Mouse (Mus musculus): Measurements from ENCODE around the gene Supt16.

The Supt16 gene

DNA sequence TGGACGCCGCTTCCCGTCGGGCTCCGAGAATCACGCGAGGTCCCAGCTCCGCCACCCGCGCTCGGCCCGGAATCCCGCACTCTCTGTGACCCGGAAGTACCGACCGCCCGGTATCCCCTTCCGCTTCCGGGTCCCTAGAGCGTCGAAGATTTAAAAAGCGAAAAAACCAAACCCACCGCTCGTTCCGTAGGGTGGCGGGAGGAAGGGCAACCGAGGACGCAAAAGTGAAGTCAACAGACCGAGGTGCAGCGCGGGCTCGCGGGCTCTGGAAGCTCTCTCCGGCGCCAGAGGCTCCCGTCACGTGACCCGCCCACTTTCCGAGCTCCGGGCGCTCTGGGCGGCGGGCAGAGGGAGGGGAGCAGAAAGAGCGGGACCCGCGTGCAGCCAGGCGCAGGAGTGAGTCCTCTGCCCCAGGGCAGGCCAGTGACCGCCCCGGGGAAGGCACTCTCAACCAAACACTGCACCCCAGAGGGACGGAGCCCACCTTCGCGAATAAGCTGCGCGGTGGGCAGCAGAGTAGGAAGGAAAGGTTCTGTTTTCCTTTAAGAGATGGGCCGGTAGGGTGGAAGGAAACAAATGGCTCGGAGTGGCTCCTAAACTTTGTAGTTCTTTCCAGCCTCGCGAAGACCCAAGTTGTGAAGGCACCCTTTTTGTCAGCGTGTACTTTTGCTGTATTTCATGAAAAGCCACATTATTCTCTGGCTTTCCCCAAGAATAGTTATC is at the start of gene Supt16:
Gene Supt16 (minus strand): TSS at position 261 of the 723 bp plus-strand sequence.
- peak; percentile 77 for DNase-seq (ENCODE audit: low spot score)

DNA sequence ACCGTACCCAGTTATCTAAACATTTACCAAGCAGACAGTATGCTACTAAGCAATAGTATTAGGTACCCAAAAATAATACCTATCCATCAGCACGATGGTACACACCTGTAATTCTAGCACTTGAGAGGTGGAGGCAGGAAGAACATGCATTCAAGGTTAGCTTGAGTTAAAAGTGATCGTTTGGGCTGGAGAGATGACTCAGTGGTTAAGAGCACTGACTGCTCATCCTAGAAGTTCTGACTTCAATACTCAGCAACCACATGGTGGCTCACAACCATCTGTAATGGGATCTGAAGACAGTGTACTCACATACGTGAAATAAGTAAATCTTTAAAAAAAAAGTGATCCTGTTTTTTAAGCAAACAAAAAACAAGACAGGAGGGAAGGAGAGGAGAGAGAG is 48.9 kb upstream of the Supt16 start:
- no peak for DNase-seq (ENCODE audit: low spot score)

DNA sequence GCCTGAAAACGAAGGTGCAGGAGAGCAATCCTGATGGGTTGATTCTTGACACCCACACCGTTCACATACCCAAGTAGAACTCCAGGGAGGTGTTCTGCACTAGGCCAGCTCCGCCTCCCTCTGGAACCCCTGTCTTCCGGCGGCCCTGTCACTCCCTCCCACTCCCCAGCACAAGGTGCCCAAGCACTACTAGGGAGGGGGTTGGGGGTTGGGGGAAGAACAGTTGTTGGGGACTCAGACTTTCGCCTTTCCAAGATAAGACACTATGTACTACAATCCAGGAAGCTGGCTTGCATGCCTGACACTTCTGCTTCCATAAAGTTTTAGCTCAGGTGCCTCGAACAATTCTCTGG is 47.5 kb upstream of the Supt16 start:
- DNase-seq (ENCODE audit: low spot score) = no peak

DNA sequence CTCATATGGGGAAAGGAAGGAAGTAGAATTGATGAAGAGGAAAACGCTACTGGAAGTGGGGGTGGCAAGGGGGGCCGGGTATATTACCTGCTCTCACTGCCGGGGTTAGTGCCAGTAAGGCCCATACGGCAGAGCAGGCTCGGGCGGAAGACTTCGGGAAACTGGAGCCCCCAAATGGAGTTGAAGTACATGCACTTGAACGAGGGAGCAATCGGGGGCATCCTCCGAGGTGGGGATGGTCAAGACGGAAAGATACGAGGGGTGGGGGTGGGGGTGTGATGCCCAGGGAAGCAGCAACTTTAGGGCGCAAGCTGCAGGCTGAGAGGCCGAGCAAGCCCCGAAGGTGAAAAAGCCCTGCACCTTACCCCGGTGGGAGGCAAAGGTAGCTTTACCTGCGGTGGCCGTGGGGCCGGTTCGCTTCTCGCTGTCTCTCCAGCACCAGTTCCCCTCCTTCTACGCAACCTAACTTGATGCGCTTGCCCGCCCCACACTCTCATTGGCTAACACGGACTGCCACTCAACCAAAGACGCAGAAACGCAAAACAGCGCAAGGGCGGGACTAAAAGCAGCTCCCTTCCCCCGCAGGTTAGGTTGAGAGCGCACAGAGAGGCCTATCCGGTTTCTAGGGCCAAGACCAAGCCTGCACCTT is 46.9 kb upstream of the Supt16 start:
- DNase-seq (ENCODE audit: low spot score) = peak; percentile 100

DNA sequence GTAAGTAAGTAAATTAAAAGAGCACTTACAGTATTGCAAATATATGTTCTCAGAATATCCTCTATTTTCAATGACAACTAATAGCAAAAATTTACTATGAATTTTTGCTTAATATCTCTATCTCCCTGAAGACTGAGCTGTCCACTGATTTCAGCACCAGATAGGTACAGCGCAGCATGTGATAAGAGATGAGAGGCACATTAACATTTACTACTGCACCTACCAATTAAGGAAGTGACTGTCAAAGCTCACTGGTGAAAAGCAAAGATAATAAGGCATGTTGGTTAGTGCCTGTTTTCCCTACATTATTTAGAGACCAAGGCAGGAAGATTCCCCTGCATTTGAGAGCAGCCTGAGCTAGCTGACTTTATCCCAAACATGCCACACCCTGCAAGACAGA is 39.0 kb upstream of the Supt16 start:
- no peak for DNase-seq (ENCODE audit: low spot score)

DNA sequence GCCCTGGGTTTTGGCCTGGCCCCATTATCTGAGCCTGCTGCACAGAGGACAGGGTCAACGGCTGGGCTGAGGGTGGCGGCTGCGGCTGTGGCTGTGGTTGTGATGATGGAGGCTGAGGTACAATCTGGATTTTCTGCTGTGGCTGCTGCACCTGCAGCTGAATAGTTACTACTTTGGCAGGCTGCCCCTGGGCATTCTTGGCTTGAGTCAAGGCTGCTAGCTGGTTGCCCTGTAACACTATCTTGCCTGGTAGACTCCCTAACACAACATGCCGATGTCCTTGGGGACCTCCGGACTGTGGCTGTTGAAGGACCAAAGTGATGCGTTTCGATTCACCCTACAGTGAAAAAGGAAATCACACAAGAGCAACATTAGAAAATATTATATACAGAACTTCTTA is 37.9 kb upstream of the Supt16 start:
- DNase-seq (ENCODE audit: low spot score) = no peak

DNA sequence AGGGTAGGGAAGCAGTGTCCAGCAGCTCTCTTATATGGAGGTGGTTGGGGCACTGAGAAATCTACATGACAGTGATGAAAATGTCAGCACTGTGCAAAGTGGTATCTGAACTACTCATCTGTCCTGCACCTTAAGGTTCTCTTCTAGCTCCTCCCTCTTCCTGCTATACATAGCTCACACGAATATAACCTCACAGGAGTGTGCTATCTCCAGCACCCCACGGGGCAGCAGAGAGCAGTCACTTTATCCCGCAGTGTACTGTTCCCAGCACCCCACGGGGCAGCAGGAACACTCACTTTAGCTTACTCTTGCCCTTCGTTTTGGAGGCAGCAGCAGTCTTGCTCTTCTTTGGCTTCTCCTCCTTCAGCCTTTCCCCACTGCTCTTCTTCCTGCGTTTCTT is 35.0 kb upstream of the Supt16 start:
- no peak for DNase-seq (ENCODE audit: low spot score)

DNA sequence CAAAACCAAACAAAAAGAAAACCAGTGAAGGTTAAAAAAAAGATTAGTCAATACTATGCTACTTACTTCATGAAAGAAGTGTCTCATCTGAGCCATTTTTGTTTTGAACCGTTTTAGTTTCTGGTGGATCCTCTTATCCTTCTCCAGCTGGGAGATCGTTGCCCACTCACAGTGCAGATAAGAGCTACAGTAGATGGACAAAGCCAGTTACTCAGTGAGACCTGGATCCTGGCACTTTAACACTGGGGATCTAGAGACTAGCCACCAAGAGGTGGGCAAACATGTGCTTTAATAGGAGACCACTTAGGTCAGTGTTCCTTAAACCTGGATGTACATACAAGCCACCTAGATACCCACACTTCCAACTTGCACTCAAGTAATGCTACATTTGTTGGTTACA is 28.8 kb upstream of the Supt16 start:
- DNase-seq (ENCODE audit: low spot score) = no peak

DNA sequence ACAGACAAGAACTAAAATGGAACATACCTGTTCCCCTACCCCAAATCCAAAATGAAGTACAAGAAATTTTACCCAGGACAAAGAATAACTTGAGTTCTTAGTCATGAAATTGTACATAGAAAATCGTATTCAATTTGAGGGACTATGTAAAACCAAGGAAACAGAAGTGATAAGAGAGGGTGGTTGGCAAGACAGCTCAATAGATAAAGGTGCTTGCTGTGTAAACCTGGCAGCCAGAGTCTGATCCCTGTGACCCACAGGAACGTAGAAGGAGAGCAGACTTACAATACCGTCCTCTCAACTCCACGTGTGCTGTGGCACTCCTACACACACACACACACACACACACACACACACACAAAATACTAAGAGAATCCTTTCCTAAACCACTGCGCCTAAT is 20.0 kb upstream of the Supt16 start:
- no peak for DNase-seq (ENCODE audit: low spot score)

DNA sequence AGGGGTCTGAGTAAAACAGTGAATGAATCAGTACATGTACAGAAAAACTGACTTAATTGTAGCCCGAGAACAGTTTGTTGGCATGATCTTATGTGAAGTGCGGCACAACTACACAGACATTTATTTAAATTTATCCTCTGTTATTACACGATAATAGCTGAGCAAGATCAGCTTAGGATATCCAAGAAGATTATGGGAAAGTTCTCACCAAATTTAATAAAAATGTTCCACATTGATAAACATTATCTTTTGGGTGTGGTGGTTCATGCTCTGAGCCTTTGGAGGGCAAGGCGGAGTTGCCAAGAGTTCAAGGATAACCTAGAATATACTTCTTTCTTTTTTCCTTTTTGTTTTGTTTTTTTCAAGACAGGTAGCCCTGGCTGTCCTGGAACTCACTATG is 2.2 kb upstream of the Supt16 start:
- DNase-seq (ENCODE audit: low spot score) = peak; percentile 57

DNA sequence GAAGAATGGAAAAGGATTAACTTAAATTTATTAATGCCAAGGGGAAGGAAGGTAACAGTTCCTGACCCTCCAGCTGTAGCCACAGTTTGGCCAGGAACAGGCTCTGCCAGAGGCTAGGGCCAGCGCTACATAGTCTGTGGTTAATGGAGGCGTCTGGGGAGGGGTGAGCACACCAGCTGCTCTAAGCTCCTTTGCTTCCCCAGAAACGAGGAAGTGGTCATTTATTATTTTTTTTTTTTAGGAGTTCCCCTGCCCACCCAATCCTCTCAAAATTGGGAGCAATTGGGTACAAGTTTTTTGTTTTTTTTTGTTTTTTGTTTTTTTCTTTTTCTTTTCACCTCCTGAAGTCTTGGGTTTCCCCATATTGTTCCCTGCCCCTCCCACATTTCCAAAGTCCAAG is 925 bp upstream of the Supt16 start:
- DNase-seq (ENCODE audit: low spot score) = peak; percentile 31

DNA sequence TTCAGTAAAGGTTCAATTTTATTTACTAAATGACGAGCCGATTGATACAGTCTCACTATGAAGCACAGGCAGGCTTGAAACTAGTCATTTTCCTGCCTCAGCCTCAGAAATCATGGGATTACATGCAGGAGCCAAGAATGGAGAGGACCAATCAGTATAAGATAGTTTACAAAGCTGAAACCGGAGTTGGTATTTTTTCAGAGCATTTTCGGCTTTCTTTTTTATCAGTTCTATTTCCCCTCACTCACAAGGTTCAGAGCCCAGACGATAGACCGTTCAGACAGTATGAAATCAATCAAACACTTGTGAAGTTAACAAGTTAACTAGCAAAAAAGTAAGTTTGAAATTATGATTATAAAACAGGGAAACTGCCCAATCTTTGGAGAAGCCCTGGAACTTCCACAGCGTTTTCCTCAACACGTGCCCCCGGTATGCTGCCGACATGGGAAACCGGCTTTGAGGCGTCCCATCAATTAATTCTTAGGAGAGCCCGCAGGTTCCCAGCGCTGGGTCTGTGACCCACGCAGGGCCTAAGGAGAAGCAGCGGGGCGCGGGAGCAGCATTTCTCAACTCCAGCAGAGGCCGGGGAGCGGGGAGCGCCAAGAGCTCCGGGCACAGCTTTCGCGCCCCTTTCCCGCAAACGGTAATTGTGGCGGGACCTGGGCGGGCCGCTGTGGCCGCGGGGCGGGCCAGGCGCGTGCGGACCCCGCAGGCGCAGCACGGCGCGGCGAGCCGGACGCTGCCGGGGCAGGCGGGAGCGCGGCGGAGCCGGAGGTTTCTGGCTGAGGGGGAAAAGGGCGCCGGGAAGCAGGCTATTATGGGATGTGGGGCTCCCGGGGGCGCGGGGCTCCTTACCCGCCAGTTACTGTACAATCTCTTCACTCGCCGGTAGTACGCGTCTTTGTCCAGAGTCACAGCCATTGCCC is 723 bp downstream of the Supt16 start:
- DNase-seq (ENCODE audit: low spot score) = peak; percentile 29

DNA sequence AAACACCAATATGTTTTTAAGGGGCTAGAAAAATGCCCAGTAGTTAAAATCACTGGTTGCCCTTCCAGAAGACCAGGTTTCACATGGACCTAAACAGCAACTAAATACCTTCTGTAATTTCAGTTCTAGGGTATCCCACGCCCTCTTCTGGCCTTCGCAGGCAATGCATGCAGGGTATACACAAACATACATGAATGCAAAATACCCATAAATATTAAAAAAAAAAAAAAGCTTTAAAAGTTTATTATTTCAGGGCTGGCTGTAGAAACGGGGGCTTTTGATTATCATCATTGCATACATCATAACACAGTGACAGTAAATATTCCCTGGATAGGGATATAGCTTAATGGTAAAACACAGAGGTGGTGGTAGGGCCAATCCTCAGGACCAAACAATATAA is 1.5 kb downstream of the Supt16 start:
- peak; percentile 76 for DNase-seq (ENCODE audit: low spot score)

DNA sequence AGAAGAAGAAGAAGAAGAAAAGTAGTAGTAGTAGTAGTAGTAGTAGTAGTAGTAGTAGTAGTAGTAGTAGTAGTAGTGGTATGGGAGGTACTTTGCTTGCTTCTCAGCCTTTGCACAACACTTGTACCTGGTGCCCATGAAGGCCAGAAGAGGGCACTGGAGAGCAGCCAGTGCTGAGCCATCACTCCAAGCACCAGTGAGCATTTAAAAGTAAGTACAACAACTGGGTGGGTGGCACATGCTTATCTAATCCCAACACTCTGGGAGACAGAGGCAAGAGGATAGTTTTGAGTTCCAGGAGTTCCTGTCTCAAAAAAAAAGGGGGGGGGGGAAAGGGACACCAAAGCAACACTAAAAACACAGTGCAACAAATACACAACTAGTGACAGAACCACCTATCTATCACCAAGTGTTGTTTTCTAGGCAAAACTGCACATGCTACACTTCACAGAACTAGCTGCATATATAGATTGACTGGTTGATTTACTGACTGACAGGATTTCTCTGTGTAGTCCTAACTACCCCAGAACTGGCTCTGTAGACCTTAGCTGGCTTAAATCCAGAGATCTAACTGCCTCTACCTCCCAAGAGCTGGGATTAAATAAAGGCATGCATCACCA is 6.4 kb downstream of the Supt16 start:
- peak; percentile 88 for DNase-seq (ENCODE audit: low spot score)

DNA sequence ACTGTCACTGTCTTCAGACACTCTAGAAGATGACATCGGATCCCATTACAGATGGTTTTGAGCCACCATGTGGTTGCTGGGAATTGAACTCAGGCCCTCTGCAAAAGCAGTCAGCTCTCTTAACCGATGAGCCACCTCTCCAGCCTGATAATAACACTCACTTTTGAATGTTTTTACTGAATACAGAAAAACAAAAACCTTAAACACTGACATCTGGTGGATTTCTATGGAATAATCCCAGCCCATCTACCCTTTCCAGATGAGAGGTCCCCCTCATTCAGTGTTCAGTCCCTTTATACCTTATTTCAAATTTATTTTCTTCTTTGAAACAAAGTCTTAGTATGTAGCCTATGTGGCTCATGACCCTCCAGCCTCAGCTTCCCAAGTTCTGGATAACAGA is 7.7 kb downstream of the Supt16 start:
- DNase-seq (ENCODE audit: low spot score) = no peak

DNA sequence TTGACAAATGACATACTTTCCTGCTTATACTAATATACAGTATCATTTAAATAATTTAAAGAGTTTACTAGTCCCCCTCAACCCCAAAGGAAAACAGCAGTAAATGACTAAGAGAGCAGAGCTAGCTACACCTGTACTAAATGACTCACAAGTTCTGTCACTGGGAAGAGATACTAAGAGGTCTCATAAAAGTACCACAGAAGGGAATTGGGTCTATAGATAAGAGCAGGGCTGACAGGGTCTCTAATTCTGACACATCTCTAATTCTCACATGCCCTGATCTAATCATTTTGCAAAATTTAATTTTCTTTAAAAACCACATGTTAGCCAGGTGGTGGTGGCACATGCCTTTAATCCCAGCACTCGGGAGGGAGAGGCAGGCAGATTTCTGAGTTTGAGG is 8.4 kb downstream of the Supt16 start:
- DNase-seq (ENCODE audit: low spot score) = no peak

DNA sequence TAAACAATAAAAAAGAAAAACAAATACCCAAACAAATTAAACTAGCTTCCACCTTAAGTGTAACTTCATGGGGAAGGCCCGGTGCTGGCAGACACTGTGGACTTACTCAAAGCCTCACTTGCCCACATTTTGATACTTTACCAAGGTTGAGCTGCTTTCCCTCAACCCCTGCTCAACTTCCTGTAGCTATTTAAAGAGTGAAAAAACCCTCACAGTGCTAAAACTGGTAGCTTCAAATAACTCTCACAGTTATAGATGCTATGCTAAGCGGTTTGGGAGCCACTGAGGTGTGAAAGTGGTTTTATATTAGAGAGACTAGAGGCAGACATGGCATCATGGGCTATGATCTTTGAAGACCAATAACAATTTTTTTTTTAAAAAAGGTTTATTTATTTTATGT is 30.6 kb downstream of the Supt16 start:
- DNase-seq (ENCODE audit: low spot score) = no peak

DNA sequence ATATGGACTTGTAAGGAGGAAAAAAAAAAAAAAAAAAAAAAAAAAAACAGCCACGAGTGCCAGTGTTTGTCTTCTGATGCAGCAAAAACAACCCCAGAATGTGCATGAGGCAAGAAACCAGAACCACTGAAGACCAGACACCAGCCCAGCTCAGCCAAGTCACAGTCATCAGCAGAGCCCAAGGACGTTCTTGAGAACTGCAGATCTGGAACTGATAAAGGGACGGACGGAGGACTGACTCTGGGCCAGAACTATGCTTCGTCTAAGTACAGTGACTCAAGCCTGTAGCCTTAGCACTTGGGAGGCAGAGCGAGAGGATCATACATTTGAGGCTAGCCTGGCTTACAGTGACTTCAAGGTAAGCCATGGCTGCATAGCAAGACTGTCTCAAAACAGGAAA is 36.3 kb downstream of the Supt16 start:
- no peak for DNase-seq (ENCODE audit: low spot score)

DNA sequence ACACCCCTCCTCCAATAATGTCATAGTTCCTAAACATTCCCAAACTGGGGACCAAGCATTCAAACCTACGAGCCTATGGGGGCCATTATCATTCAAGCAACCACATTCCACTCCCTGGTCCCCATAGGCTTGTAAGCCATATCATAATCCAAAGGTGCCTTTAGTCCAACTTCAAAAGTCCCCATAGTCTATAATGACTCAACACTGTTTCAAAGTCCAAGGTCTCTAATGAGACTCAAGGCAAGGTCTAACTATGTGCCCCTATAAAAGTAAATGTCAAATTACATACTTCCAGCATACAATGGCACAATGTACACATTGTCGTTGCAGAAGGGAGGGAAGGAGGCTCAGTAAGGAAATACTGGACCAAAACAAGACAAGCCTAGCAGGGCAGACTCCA is 42.2 kb downstream of the Supt16 start:
- no peak for DNase-seq (ENCODE audit: low spot score)

DNA sequence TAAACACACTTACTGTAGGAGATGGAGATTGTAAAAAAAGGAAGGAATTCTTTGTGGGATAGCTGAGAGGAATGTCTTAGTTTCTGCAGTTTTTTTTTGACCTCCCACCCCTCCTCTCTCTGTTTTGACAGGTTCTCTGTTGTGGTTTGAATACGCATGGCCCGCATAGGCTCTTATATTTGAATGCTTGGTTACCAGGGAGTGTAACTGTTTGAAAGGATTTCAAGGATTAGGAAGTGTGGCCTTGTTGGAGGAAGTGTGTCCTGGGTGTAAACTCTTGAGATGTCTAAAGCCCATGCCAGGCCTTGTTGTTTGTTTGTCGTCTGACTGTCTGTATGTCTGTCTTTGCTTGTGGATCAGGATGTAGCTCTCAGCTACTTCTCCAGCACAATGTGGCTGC is 44.6 kb downstream of the Supt16 start:
- no peak for DNase-seq (ENCODE audit: low spot score)

DNA sequence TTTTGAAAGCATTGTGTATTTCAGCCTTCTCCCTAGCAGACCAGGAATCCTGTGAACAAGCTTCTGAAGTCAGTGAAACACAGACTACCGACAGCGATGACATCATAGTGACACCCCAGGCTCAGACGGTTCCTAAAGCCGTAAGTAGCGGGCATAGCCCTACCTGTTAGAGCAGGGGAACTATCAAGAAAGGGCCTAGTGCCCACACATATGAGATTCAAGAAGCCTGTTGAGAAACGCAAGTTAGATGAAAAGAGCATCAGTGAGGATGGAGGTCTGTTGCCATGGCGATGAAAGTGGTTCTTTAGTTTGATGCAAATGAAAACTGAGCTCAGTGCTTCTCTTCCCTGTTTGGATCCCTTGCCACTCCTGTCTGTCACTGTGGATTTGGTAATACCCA is 45.0 kb downstream of the Supt16 start:
- no peak for DNase-seq (ENCODE audit: low spot score)

DNA sequence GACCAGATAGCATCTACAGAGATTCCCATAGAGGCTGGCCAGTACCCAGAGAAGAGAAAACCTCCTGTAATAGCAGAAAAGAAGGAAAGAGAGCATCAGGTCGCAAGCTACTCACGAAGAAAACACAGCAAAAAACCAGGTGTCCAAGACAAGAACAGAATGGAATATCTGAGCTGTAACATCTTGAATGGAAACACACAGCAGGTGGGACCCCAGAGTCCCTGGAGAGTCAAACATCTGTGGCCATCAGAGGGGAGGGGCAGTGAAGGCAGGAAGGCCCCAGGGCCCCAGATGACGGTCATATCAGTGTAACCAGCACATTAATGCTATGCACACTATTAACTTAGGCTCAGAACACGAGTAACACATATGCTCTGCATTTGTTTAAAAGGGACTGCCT is 47.3 kb downstream of the Supt16 start:
- no peak for DNase-seq (ENCODE audit: low spot score)

DNA sequence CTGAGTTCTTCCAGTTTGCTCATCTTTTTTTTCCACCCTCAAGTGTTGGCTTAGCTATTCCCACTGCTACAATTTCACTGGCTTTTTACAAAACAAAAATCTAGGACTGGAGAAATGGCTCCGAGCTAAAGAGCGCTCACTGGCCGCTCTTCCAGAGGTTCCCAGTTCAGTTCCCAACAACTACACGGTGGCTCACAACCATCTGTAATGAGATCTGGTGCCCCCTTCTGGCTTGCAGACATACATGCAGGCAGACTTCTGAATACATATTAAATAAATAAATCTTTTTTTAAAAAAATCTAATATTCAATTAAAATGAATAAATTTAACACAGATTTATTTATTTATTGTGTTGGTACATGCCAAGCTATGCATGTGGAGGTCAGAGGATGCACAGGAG is 50.7 kb downstream of the Supt16 start:
- no peak for DNase-seq (ENCODE audit: low spot score)
